Mouse (Mus musculus): Measurements from ENCODE around the gene H2-M9.

The H2-M9 gene

DNA sequence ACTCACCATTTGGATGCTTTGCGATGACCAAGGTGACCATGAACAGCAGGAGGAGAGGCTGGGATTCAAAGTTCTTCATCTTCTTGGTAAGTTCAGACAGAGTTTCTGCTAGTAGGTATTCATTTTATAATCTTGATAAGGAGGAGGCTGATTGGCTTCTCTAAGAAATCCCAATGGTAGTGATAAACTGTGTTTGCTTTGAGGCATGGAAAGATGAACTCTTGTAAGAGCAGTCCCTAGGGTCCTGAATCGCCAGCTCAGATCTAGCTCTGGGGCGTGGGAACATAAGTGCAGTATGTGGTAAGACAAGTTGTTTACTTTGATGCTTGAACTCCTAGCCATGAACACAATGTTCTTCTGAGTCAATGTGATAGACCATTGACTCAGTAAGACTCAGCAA is at the start of gene H2-M9:
TSS of gene H2-M9 (minus strand) at position 101 of the 400 bp plus-strand sequence.
- no peak for DNase-seq

- no peak for DNase-seq
Observed at GRCm38 (mm10) chr17:36672119-36672518, 29.7 kb upstream of the H2-M9 start, which contains the start of gene H2-M1. Gene H2-M1, minus strand, starts transcription at chr17:36672219.

Measured in B cell, adult 2 months (primary cell).